Mouse (Mus musculus) midbrain, embryonic 11.5 days (tissue): ENCODE measurements around the gene Fut9. TPM values are rescaled to one million over a fixed set of nuclear protein-coding genes. Genes with fewer than 3 reads are reported as not detected.

Experiments used
- ATAC-seq: fragments of 200-750 bp; cut with Nextera tagmentation; 2 replicates; pipeline ENCODE4 v1.8.0; 2017; ENCODE audit warnings: moderate TSS enrichment, moderate library complexity; ENCODE audit not compliant: low FRiP score
- DNase-seq: peaks from one replicate; pipeline ENCODE4 v3.0.0; 2015; ENCODE audit warnings: low spot score; ENCODE audit errors: missing footprints
- H3K27ac ChIP-seq: fragments of 300-500 bp; sonication (generic); 2 replicates; pipeline ENCODE4 v1.5.1; 2014; ENCODE audit warnings: low read depth, low read length
- H3K27me3 ChIP-seq: fragments of 300-500 bp; sonication (generic); 2 replicates; pipeline ENCODE4 v1.6.1; 2014; ENCODE audit warnings: mild to moderate bottlenecking, low read length, moderate library complexity, mixed read lengths; ENCODE audit not compliant: control insufficient read depth, insufficient read depth
- H3K36me3 ChIP-seq: fragments of 300-500 bp; sonication (generic); 2 replicates; pipeline ENCODE4 v1.6.1; 2014; ENCODE audit warnings: mild to moderate bottlenecking, low read length, moderate library complexity, mixed read lengths; ENCODE audit not compliant: control insufficient read depth, insufficient read depth
- H3K4me1 ChIP-seq: fragments of 300-500 bp; sonication (generic); 2 replicates; pipeline ENCODE4 v1.6.1; 2014; ENCODE audit warnings: low read length; ENCODE audit not compliant: control insufficient read depth, insufficient read depth
- H3K4me2 ChIP-seq: fragments of 300-500 bp; sonication (generic); 2 replicates; pipeline ENCODE4 v1.6.1; 2014; ENCODE audit warnings: mild to moderate bottlenecking, moderate library complexity
- H3K4me3 ChIP-seq: fragments of 300-500 bp; sonication (generic); 2 replicates; pipeline ENCODE4 v1.5.1; 2014; ENCODE audit warnings: low read depth, low read length
- H3K9ac ChIP-seq: fragments of 300-500 bp; sonication (generic); 2 replicates; pipeline ENCODE4 v1.6.1; 2014; ENCODE audit warnings: low read length
- H3K9me3 ChIP-seq: fragments of 300-500 bp; sonication (generic); 2 replicates; pipeline ENCODE4 v1.6.1; 2016; ENCODE audit warnings: low read length; ENCODE audit not compliant: control insufficient read depth
- WGBS: fragments of 180-500 bp; shearing (Covaris S2); extraction: QIAGEN DNeasy Blood & Tissue Kit; methylation state at CpG from one replicate; pipeline ENCODE4 v1.1.7; 2014; 5-methylcytosine and 5-hydroxymethylcytosine counted together
- polyA plus RNA-seq: library from polyadenylated mRNA; unstranded; fragments of >200 nt; fragmentation: Nextera tagmentation; extraction: Ambion mirVana; gene quantifications from 2 replicates; pipeline ENCODE4 v1.2.1, GENCODE M21; 2014

Fut9 gene
- polyA plus RNA-seq, 1 experiment from 2014 or later = 3.3 TPM

DNA sequence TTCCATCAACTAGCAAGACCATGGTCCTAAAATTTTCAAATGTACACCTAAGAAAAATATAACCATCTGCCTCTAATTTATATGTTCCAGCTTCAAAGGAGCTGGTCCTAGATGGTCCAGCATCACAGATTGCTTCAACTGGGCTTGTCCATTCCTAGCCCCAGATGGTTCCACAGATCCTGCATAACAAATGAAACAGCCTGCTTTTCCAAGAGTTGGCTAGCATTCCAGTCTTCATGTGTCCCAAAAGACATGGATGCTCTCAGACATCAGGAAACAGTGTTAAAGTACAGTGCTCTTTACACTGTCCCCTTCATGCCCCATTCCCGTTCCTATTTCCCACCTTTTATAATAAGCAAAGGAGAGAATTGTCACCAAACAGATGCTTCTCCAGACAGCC lies 135.8 kb downstream of the Fut9 start:
- ATAC-seq (no peak), DNase-seq (no peak)
- no peak overlapping the region for H3K27ac ChIP-seq
- no peaks in the 10 kb centered on the region for H3K4me1 ChIP-seq
- H3K9me3 ChIP-seq = no peaks in the 10 kb centered on the region
- no peak overlapping the region for H3K4me3 ChIP-seq
- H3K4me2 ChIP-seq = no peak overlapping the region
- no peak overlapping the region for H3K9ac ChIP-seq
- no peaks in the 10 kb centered on the region for H3K36me3 ChIP-seq
- no peaks in the 10 kb centered on the region for H3K27me3 ChIP-seq
- WGBS = 97% methylated on average over 1 of the region's 1 CpGs

- ATAC-seq = no peak
Observed at GRCm38 (mm10) chr4:25661204-25661727, 138.8 kb downstream of the Fut9 start.

GRCm38 (mm10) chr4:25658792-25659191 lies 141.3 kb downstream of the Fut9 start:
- Histone ChIP-seq H3K27ac (no peak overlapping the region), H3K4me3 (no peak overlapping the region), H3K9me3 (no peaks in the 10 kb centered on the region), H3K9ac (no peak overlapping the region), H3K36me3 (no peaks in the 10 kb centered on the region), H3K27me3 (no peaks in the 10 kb centered on the region), H3K4me2 (no peak overlapping the region), H3K4me1 (no peaks in the 10 kb centered on the region)
- ATAC-seq = no peak
- DNase-seq = no peak
- 85% methylated on average over 3 of the region's 3 CpGs for WGBS

More at GRCm38 (mm10) chr4:25661204-25661727, 138.8 kb downstream of the Fut9 start:
- Histone ChIP-seq H3K27ac (no peak overlapping the region), H3K4me1 (no peaks in the 10 kb centered on the region), H3K9ac (no peak overlapping the region), H3K27me3 (no peaks in the 10 kb centered on the region), H3K4me2 (no peak overlapping the region), H3K36me3 (no peaks in the 10 kb centered on the region), H3K4me3 (no peak overlapping the region), H3K9me3 (no peaks in the 10 kb centered on the region)
- no peak for DNase-seq
- WGBS = 75% methylated on average over 3 of the region's 3 CpGs

DNA sequence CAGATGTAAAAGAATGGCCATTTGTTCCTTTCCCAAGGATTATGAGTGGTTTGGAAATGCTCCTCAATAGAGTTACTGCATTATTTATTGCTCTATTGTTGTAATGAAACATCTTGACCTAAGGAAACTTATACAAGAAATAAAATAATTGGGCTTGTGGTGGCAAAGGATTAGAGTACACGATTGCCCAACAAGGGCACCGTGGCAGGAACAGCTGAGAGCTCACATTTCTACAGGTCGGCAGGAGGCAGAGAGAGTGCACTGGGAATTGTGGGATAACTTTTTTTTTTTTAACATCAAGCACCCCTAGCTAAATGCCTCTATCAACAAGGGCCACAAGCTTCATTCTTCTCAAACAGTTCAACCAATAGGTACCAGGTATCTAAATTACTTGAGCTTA lies 148.1 kb downstream of the Fut9 start:
- Histone ChIP-seq H3K9me3 (no peaks in the 10 kb centered on the region), H3K27ac (no peak overlapping the region), H3K4me2 (no peak overlapping the region), H3K27me3 (no peaks in the 10 kb centered on the region), H3K4me3 (no peak overlapping the region), H3K36me3 (no peaks in the 10 kb centered on the region), H3K4me1 (no peaks in the 10 kb centered on the region), H3K9ac (no peak overlapping the region)
- no peak for ATAC-seq
- 83% methylated on average over 3 of the region's 3 CpGs for WGBS
- DNase-seq = no peak

- no peak overlapping the region for H3K9ac ChIP-seq
- H3K27me3 ChIP-seq = no peaks in the 10 kb centered on the region
- H3K9me3 ChIP-seq = no peaks in the 10 kb centered on the region
- no peak overlapping the region for H3K27ac ChIP-seq
- no peak for ATAC-seq
- no peaks in the 10 kb centered on the region for H3K4me1 ChIP-seq
- DNase-seq = no peak
- H3K4me2 ChIP-seq = no peak overlapping the region
- no peak overlapping the region for H3K4me3 ChIP-seq
- WGBS = 82% methylated on average over 2 of the region's 2 CpGs
- H3K36me3 ChIP-seq = no peaks in the 10 kb centered on the region
Observed at GRCm38 (mm10) chr4:25648107-25648506, 151.9 kb downstream of the Fut9 start.

- no peak overlapping the region for H3K27ac ChIP-seq
- ATAC-seq = no peak
- 88% methylated on average over 1 of the region's 1 CpGs for WGBS
- no peak overlapping the region for H3K4me2 ChIP-seq
- no peaks in the 10 kb centered on the region for H3K9me3 ChIP-seq
- no peak overlapping the region for H3K4me3 ChIP-seq
- no peak overlapping the region for H3K9ac ChIP-seq
- H3K4me1 ChIP-seq = no peaks in the 10 kb centered on the region
- DNase-seq = no peak
- no peaks in the 10 kb centered on the region for H3K27me3 ChIP-seq
- no peaks in the 10 kb centered on the region for H3K36me3 ChIP-seq
Observed at GRCm38 (mm10) chr4:25647593-25647992, 152.5 kb downstream of the Fut9 start.

- no peaks in the 10 kb centered on the region for H3K9me3 ChIP-seq
- no peak overlapping the region for H3K4me2 ChIP-seq
- DNase-seq (no peak), ATAC-seq (no peak)
- H3K36me3 ChIP-seq = no peaks in the 10 kb centered on the region
- no peak overlapping the region for H3K27ac ChIP-seq
- H3K4me3 ChIP-seq = no peak overlapping the region
- H3K27me3 ChIP-seq = no peaks in the 10 kb centered on the region
- no peaks in the 10 kb centered on the region for H3K4me1 ChIP-seq
- H3K9ac ChIP-seq = no peak overlapping the region
- 87% methylated on average over 2 of the region's 2 CpGs for whole genome bisulfite sequencing
Observed at GRCm38 (mm10) chr4:25645580-25645979, 154.5 kb downstream of the Fut9 start.

- no peak overlapping the region for H3K27ac ChIP-seq
- ATAC-seq (no peak), DNase-seq (no peak)
- no peaks in the 10 kb centered on the region for H3K36me3 ChIP-seq
- no peaks in the 10 kb centered on the region for H3K27me3 ChIP-seq
- WGBS = 87% methylated on average over 4 of the region's 4 CpGs
- no peak overlapping the region for H3K4me3 ChIP-seq
- no peaks in the 10 kb centered on the region for H3K9me3 ChIP-seq
- no peak overlapping the region for H3K9ac ChIP-seq
- no peaks in the 10 kb centered on the region for H3K4me1 ChIP-seq
- no peak overlapping the region for H3K4me2 ChIP-seq
Observed at GRCm38 (mm10) chr4:25641993-25642392, 158.1 kb downstream of the Fut9 start.

DNA sequence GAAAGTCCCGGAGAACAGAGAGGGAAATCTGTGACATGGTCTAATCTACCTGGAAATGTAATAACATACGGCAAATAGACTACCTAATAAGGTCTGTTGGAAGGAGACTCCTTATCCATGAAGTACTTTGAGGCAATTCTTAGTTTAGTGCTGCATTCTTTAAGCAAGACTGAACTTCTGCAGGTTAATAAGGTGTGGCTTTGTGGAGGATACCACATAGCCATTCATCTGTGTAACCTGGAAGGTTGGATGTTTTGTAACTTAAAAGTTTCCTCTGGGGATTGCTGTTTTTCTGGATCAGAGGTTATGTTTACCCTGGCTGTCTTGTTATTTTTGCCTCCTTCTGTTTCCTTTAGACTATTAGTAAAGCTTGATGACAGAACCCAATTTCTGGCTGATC lies 166.8 kb downstream of the Fut9 start:
- Histone ChIP-seq H3K27me3 (no peaks in the 10 kb centered on the region), H3K9me3 (no peaks in the 10 kb centered on the region), H3K4me2 (no peak overlapping the region), H3K36me3 (no peaks in the 10 kb centered on the region), H3K4me1 (no peaks in the 10 kb centered on the region), H3K4me3 (no peak overlapping the region), H3K9ac (no peak overlapping the region), H3K27ac (no peak overlapping the region)
- WGBS = 89% methylated on average over 2 of the region's 2 CpGs
- ATAC-seq (no peak), DNase-seq (no peak)
